Mouse (Mus musculus): Measurements from ENCODE around the gene Rcc1. TPM values are rescaled to one million over a fixed set of nuclear protein-coding genes. Genes with fewer than 3 reads are reported as not detected.
A peak's percentile ranks its signal among the peaks of the same experiment; 100 is the strongest.

The Rcc1 gene
- polyA plus RNA-seq, 1 experiment from 2014 or later = 53.3 TPM

- Histone ChIP-seq H3K9ac (replicated peaks) (no peak overlapping the region), H3K4me1 (peaks cover 18% of the 10 kb centered on the region), H3K9me3 (no peaks in the 10 kb centered on the region), H3K4me3 (no peak overlapping the region), H3K4me2 (replicated peaks) (no peak overlapping the region), H3K27me3 (no peaks in the 10 kb centered on the region), H3K36me3 (no peaks in the 10 kb centered on the region), H3K27ac (replicated peaks) (no peak overlapping the region)
- 25% methylated on average over 1 of the region's 1 CpGs for WGBS
- no peak for ATAC-seq (replicated peaks)
These were observed 2.0 kb downstream of the Rcc1 start for GRCm38 (mm10) chr4:132351401-132351800.

DNA sequence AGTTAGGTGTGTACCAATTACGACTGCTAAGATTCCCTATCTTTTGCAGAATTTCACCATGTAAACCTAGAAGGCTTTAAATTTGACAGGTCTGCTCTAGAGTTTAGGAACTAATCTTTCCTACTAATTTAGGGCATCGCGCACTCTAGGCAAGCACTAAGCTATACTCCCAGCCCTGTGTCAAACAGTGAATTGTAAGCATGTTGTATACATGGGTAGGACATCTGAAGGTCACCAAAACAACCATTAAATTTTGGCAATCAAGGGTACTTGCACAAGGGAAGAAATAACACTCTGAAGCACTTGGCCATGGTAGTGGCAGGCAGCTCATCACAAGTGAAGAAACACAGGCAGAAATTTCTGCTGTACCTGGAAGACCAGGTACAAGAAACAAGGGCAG is 2.6 kb downstream of the Rcc1 start:
- H3K4me1 ChIP-seq = peaks cover 18% of the 10 kb centered on the region
- no peak overlapping the region for H3K4me3 ChIP-seq
- H3K27me3 ChIP-seq = no peaks in the 10 kb centered on the region

DNA sequence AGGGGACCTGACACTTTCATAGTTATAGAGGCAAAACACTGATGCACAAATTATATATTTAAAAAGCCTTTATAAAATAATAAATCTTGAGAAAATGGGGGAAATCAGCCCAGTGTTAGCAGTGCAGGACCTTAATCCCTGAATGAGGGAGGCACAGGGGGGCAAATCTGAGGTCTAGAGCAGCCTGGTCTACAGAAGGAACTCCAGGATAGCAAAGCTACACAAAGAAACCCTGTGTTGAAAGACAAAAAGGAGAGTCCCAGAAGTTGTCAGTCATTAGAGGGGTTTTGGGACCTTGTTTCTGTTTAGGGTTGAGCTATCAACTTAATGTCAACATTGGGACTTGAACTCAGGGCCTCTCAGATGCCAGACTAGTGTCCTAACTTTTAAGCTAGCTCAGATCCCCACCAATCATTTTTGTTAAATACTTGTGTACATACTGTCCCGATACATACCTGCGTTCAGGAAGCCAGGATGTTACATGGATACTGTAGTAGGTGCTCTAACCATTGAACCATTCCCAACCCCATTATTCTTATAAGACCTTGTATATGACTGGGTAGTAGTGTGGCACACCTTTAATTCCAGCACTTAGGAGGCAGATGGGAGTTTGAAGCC is 3.2 kb downstream of the Rcc1 start:
- ATAC-seq (replicated peaks) = no peak
- H3K36me3 ChIP-seq = no peaks in the 10 kb centered on the region
- H3K4me1 ChIP-seq = peaks cover 18% of the 10 kb centered on the region
- no peaks in the 10 kb centered on the region for H3K9me3 ChIP-seq
- no peak overlapping the region for H3K9ac ChIP-seq (replicated peaks)
- WGBS = 36% methylated on average over 2 of the region's 2 CpGs
- no peak overlapping the region for H3K4me2 ChIP-seq (replicated peaks)
- H3K4me3 ChIP-seq = no peak overlapping the region
- H3K27me3 ChIP-seq = no peaks in the 10 kb centered on the region
- no peak overlapping the region for H3K27ac ChIP-seq (replicated peaks)

More for the DNA sequence above, 2.6 kb downstream of the Rcc1 start:
- ATAC-seq (replicated peaks) = no peak
- 68% methylated on average over 3 of the region's 3 CpGs for WGBS
- H3K36me3 ChIP-seq = no peaks in the 10 kb centered on the region
- H3K4me2 ChIP-seq (replicated peaks) = no peak overlapping the region
- no peak overlapping the region for H3K9ac ChIP-seq (replicated peaks)
- H3K27ac ChIP-seq (replicated peaks) = no peak overlapping the region
- H3K9me3 ChIP-seq = no peaks in the 10 kb centered on the region

DNA sequence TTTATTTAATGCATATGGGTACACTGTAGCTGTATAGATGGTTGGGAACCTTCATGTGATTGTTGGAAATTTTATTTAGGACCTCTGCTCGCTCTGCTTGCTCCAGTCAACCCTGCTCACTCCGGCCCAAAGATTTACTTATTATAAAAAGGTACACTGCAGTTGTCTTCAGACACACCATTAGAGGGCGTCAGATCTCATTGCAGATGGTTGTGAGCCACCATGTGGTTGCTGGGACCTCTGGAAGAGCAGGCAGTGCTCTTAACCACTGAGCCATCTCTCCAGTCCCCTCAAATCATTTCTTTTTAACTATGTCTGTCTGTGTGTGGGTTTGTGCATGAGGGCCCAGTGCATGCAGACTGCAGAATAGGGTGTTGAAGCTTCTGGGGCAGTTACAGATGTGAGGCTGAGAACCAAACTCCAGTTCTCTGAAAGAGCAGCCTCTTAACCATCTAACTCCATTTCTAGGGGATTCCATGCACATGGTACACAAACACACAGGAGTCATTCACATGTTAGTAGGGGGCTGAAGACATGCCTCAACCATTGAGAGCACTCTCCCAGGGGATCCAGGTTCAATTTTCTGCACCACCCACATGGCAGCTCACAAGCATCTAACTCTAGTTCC is 3.8 kb downstream of the Rcc1 start:
- ATAC-seq (replicated peaks) = no peak

GRCm38 (mm10) chr4:132346661-132347060 is 6.7 kb downstream of the Rcc1 start:
- H3K9me3 ChIP-seq = no peaks in the 10 kb centered on the region
- no peak overlapping the region for H3K9ac ChIP-seq (replicated peaks)
- H3K27me3 ChIP-seq = no peaks in the 10 kb centered on the region
- no peak overlapping the region for H3K27ac ChIP-seq (replicated peaks)
- no peak for ATAC-seq (replicated peaks)
- 58% methylated on average over 3 of the region's 3 CpGs for WGBS
- no peak overlapping the region for H3K4me2 ChIP-seq (replicated peaks)
- no peaks in the 10 kb centered on the region for H3K36me3 ChIP-seq
- peaks cover 29% of the 10 kb centered on the region for H3K4me1 ChIP-seq
- no peak overlapping the region for H3K4me3 ChIP-seq

More for the DNA sequence above, 3.8 kb downstream of the Rcc1 start:
- 62% methylated on average over 3 of the region's 3 CpGs for WGBS
- Histone ChIP-seq H3K4me2 (replicated peaks) (no peak overlapping the region), H3K4me1 (peaks cover 23% of the 10 kb centered on the region), H3K4me3 (no peak overlapping the region), H3K27ac (replicated peaks) (no peak overlapping the region), H3K9ac (replicated peaks) (no peak overlapping the region), H3K36me3 (no peaks in the 10 kb centered on the region), H3K27me3 (no peaks in the 10 kb centered on the region), H3K9me3 (no peaks in the 10 kb centered on the region)

DNA sequence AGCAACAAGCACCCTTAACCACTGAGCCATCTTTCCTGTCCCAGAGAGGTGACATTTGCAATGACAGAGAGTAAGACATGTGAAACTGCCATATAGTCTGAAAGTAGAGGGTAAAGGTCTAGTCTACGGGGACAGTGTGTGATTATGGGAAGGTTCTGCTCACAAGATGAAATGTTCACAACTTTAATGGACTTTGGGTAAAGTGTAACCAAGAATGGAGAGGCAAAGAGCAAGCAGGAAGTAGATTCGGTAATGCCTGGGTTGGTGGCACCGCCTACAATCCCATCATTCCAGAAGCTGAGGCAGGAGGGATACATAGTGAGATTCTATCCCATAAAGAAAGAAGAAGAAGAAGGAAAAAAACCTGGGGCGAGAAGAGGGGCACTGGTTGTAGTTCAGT is 7.1 kb downstream of the Rcc1 start:
- Histone ChIP-seq H3K9ac (replicated peaks) (no peak overlapping the region), H3K4me3 (no peak overlapping the region), H3K36me3 (no peaks in the 10 kb centered on the region), H3K9me3 (no peaks in the 10 kb centered on the region), H3K4me2 (replicated peaks) (no peak overlapping the region), H3K4me1 (peaks cover 25% of the 10 kb centered on the region), H3K27ac (replicated peaks) (no peak overlapping the region), H3K27me3 (no peaks in the 10 kb centered on the region)
- no peak for ATAC-seq (replicated peaks)
- WGBS = 88% methylated on average over 4 of the region's 4 CpGs

DNA sequence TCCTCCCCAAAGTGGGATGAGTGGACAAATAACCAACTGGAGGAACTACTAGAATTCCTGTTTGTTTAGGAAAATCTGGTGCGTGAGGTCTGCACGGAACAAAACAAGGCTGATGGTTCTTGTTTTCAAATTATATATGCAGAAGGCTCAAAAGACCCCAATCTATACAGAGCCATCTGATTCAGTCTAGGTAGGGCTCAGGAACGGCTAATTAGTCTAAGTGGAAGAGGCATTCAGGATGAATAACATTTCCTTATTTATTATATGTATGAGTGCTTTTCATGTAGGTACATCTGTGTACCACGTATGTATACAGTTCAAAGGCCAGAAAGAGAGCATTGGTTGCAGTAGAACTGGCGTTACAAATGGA is 7.6 kb downstream of the Rcc1 start:
- Histone ChIP-seq H3K36me3 (no peaks in the 10 kb centered on the region), H3K4me3 (peak overlapping the region; percentile 92), H3K9ac (replicated peaks) (peak overlapping the region; percentile 85; the same call in 1 of the 2 replicates), H3K4me2 (replicated peaks) (peak overlapping the region; percentile 82), H3K9me3 (no peaks in the 10 kb centered on the region), H3K27ac (replicated peaks) (no peak overlapping the region), H3K4me1 (peaks cover 25% of the 10 kb centered on the region), H3K27me3 (no peaks in the 10 kb centered on the region)
- peak; percentile 33 for ATAC-seq (replicated peaks)
- 41% methylated on average over 5 of the region's 5 CpGs for WGBS

- Histone ChIP-seq H3K4me1 (peaks cover 25% of the 10 kb centered on the region), H3K27ac (replicated peaks) (peak overlapping the region; percentile 65), H3K4me3 (peak overlapping the region; percentile 92), H3K9ac (replicated peaks) (peak overlapping the region; percentile 85), H3K9me3 (no peaks in the 10 kb centered on the region), H3K4me2 (replicated peaks) (peak overlapping the region; percentile 82), H3K27me3 (no peaks in the 10 kb centered on the region), H3K36me3 (no peaks in the 10 kb centered on the region)
- WGBS = under 1% methylated on average over 83 of the region's 83 CpGs
- peak; percentile 88 for ATAC-seq (replicated peaks)
These were observed 8.1 kb downstream of the Rcc1 start for GRCm38 (mm10) chr4:132345135-132345842.

DNA sequence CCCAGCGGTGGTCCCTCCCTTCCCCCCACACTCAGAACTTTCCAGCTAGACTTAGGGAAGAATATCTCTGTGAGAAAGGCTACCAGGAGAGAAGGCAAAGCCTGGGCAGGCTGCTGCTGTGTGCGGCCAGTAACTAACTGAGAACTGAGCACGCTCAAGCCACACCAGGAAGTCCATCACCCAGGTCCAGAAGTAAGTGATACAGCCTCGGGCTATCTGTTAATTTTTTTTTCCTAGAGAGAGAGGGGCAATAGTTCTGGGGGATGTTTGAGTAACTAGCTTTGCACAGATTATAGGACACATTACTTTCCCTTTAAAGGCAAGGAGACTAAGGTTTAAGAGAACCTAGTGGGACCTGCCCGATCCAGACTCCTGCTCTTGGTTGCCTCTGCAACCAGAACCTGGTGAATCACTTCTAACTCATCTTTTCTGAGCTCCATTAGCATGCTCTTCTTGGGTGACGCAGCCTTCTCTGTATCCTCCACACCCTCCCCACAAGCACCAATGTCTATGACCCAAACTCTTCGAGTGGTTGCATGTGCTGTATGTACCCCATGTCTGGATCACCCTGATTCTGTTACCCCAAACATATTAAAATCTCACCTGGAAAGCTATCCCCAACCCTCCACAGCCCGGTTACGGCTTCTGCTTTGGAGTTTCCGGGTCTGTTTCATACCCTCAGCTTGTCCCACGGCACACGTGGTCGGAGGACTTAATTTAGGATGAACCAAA is 8.8 kb downstream of the Rcc1 start:
- 6% methylated on average over 13 of the region's 13 CpGs for whole genome bisulfite sequencing
- peak overlapping the region; percentile 92 for H3K4me3 ChIP-seq
- ATAC-seq (replicated peaks) = peak; percentile 19; the same call in 1 of the 2 replicates

GRCm38 (mm10) chr4:132341451-132341850 is 12.0 kb downstream of the Rcc1 start:
- WGBS = 94% methylated on average over 3 of the region's 3 CpGs
- peaks cover 15% of the 10 kb centered on the region; the same call in 1 of the 2 replicates for H3K36me3 ChIP-seq

More for the DNA sequence above, 8.8 kb downstream of the Rcc1 start:
- Histone ChIP-seq H3K27me3 (no peaks in the 10 kb centered on the region), H3K9ac (replicated peaks) (peak overlapping the region; percentile 85), H3K36me3 (no peaks in the 10 kb centered on the region), H3K4me1 (peaks cover 25% of the 10 kb centered on the region), H3K9me3 (no peaks in the 10 kb centered on the region), H3K27ac (replicated peaks) (no peak overlapping the region), H3K4me2 (replicated peaks) (peak overlapping the region; percentile 82)

DNA sequence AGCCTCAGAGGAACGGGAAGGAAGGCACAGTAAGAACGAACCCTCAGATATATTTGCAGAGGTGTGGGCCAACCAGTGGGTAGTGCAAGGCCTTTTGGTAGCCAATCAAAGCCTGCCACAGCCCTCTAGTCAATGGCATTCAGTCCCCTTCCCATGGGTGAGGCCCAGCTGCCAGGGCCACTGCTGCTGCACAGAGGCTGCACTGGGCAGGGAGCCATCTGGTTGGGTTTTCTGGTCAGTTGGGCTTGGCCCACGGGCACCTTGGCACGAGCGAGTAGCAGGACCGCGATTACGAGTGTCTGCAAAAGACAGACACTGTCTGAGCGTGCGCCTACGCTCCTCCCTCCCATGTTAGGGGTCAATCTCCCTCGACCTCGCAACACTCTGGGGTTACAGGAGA is 14.5 kb downstream of the Rcc1 start:
- H3K9me3 ChIP-seq = no peaks in the 10 kb centered on the region
- 90% methylated on average over 13 of the region's 13 CpGs for WGBS
- H3K27ac ChIP-seq (replicated peaks) = no peak overlapping the region
- H3K36me3 ChIP-seq = peaks cover 33% of the 10 kb centered on the region; the same call in 1 of the 2 replicates
- H3K27me3 ChIP-seq = no peaks in the 10 kb centered on the region
- no peak overlapping the region for H3K4me2 ChIP-seq (replicated peaks)
- H3K4me1 ChIP-seq = peaks cover 13% of the 10 kb centered on the region
- no peak overlapping the region for H3K4me3 ChIP-seq
- H3K9ac ChIP-seq (replicated peaks) = no peak overlapping the region
- ATAC-seq (replicated peaks) = no peak

More at GRCm38 (mm10) chr4:132341451-132341850, 12.0 kb downstream of the Rcc1 start:
- ATAC-seq (replicated peaks) = no peak
- H3K4me3 ChIP-seq = no peak overlapping the region
- no peaks in the 10 kb centered on the region for H3K9me3 ChIP-seq
- no peak overlapping the region for H3K4me2 ChIP-seq (replicated peaks)
- no peak overlapping the region for H3K9ac ChIP-seq (replicated peaks)
- H3K27ac ChIP-seq (replicated peaks) = no peak overlapping the region
- H3K4me1 ChIP-seq = peaks cover 25% of the 10 kb centered on the region
- no peaks in the 10 kb centered on the region for H3K27me3 ChIP-seq

- Histone ChIP-seq H3K27me3 (no peaks in the 10 kb centered on the region), H3K4me2 (replicated peaks) (no peak overlapping the region), H3K27ac (replicated peaks) (no peak overlapping the region), H3K4me1 (peaks cover 11% of the 10 kb centered on the region), H3K9ac (replicated peaks) (no peak overlapping the region), H3K4me3 (no peak overlapping the region), H3K9me3 (no peaks in the 10 kb centered on the region), H3K36me3 (peaks cover 42% of the 10 kb centered on the region; the same call in 1 of the 2 replicates)
- 93% methylated on average over 6 of the region's 6 CpGs for WGBS
- no peak for ATAC-seq (replicated peaks)
These were observed 20.5 kb downstream of the Rcc1 start for GRCm38 (mm10) chr4:132332880-132333279.

Data from forebrain, embryonic 15.5 days (tissue).